Mouse (Mus musculus) forebrain, embryonic 11.5 days (tissue): Measurements from ENCODE around the gene Fnbp1l. TPM values are rescaled to one million over a fixed set of nuclear protein-coding genes. Genes with fewer than 3 reads are reported as not detected.

Source experiments
- ATAC-seq: fragments of 200-750 bp; cut with Nextera tagmentation; replicated peaks from 2 replicates; pipeline ENCODE4 v1.8.0; 2017; ENCODE audit warnings: moderate TSS enrichment; ENCODE audit not compliant: low FRiP score
- DNase-seq: peaks from one replicate; pipeline ENCODE4 v3.0.0-alpha.2; 2017; ENCODE audit warnings: low spot score
- H3K27ac ChIP-seq: fragments of 300-500 bp; sonication (generic); 2 replicates; pipeline ENCODE4 v1.5.1; 2014; ENCODE audit warnings: low read depth, low read length
- H3K27me3 ChIP-seq: fragments of 300-500 bp; sonication (generic); 2 replicates; pipeline ENCODE4 v1.6.1; 2014; ENCODE audit warnings: mild to moderate bottlenecking, low read length, mixed read lengths; ENCODE audit not compliant: control insufficient read depth, insufficient read depth
- H3K36me3 ChIP-seq: fragments of 300-500 bp; sonication (generic); 2 replicates; pipeline ENCODE4 v1.6.1; 2014; ENCODE audit warnings: mild to moderate bottlenecking, low read length, moderate library complexity, mixed read lengths; ENCODE audit not compliant: control insufficient read depth, insufficient read depth
- H3K4me1 ChIP-seq: fragments of 300-500 bp; sonication (generic); replicated peaks from 2 replicates; pipeline ENCODE4 v1.6.1; 2014; ENCODE audit warnings: low read length, mixed read lengths; ENCODE audit not compliant: control insufficient read depth, insufficient read depth
- H3K4me2 ChIP-seq: fragments of 300-500 bp; sonication (generic); 2 replicates; pipeline ENCODE4 v1.6.1; 2014; ENCODE audit warnings: low read depth, mild to moderate bottlenecking, low read length, moderate library complexity, mixed read lengths; ENCODE audit not compliant: severe bottlenecking
- H3K4me3 ChIP-seq: fragments of 300-500 bp; sonication (generic); 2 replicates; pipeline ENCODE4 v1.5.1; 2014; ENCODE audit warnings: low read depth, low read length
- H3K9ac ChIP-seq: fragments of 300-500 bp; sonication (generic); 2 replicates; pipeline ENCODE4 v1.6.1; 2014; ENCODE audit warnings: low read length
- H3K9me3 ChIP-seq: fragments of 300-500 bp; sonication (generic); 2 replicates; pipeline ENCODE4 v1.6.1; 2016; ENCODE audit warnings: low read length, mixed read lengths; ENCODE audit not compliant: control insufficient read depth
- WGBS: fragments of 180-500 bp; shearing (Covaris S2); extraction: QIAGEN DNeasy Blood & Tissue Kit; methylation state at CpG from one replicate; pipeline ENCODE4 v1.1.7; 2014; 5-methylcytosine and 5-hydroxymethylcytosine counted together
- polyA plus RNA-seq: library from polyadenylated mRNA; unstranded; fragments of >200 nt; fragmentation: Nextera tagmentation; extraction: Ambion mirVana; gene quantifications from 2 replicates; pipeline ENCODE4 v1.2.1, GENCODE M21; 2014

Fnbp1l gene
- 79.5 and 88.2 TPM in 2 replicates for polyA plus RNA-seq

GRCm38 (mm10) chr3:122618991-122619930, at the start of gene Fnbp1l:
Gene Fnbp1l (minus strand): TSS chr3:122619715.
- DNase-seq (peak; percentile 96), ATAC-seq (peak; percentile 88)
- Histone ChIP-seq H3K36me3 (no peaks in the 10 kb centered on the region), H3K27ac (peak within 1 kb of the TSS; percentile 96), H3K4me1 (peaks cover 7% of the 10 kb centered on the region; the same call in 1 of the 2 replicates), H3K4me3 (peak within 1 kb of the TSS; percentile 97), H3K4me2 (peak within 1 kb of the TSS; percentile 82), H3K9me3 (no peaks in the 10 kb centered on the region), H3K9ac (peak within 1 kb of the TSS; percentile 99), H3K27me3 (no peaks in the 10 kb centered on the region)
- under 1% methylated on average over 69 of the region's 118 CpGs for WGBS

GRCm38 (mm10) chr3:122660795-122661194, 41.3 kb upstream of the Fnbp1l start:
- no peak for DNase-seq
- ATAC-seq: no peak
- no peak overlapping the region for H3K9ac ChIP-seq
- no peaks in the 10 kb centered on the region for H3K27me3 ChIP-seq
- H3K4me3 ChIP-seq: no peak overlapping the region
- 92% methylated on average over 2 of the region's 2 CpGs for WGBS
- H3K27ac ChIP-seq: no peak overlapping the region
- no peaks in the 10 kb centered on the region for H3K36me3 ChIP-seq
- H3K9me3 ChIP-seq: no peaks in the 10 kb centered on the region
- no peaks in the 10 kb centered on the region for H3K4me1 ChIP-seq
- H3K4me2 ChIP-seq: no peak overlapping the region

- Histone ChIP-seq H3K9ac (no peak overlapping the region), H3K4me3 (no peak overlapping the region), H3K9me3 (no peaks in the 10 kb centered on the region), H3K4me1 (no peaks in the 10 kb centered on the region), H3K27me3 (no peaks in the 10 kb centered on the region), H3K27ac (no peak overlapping the region), H3K36me3 (no peaks in the 10 kb centered on the region), H3K4me2 (no peak overlapping the region)
- ATAC-seq: no peak
- no peak for DNase-seq
- 90% methylated on average over 5 of the region's 5 CpGs for WGBS
Measured at GRCm38 (mm10) chr3:122659261-122659917, 39.9 kb upstream of the Fnbp1l start.

DNA sequence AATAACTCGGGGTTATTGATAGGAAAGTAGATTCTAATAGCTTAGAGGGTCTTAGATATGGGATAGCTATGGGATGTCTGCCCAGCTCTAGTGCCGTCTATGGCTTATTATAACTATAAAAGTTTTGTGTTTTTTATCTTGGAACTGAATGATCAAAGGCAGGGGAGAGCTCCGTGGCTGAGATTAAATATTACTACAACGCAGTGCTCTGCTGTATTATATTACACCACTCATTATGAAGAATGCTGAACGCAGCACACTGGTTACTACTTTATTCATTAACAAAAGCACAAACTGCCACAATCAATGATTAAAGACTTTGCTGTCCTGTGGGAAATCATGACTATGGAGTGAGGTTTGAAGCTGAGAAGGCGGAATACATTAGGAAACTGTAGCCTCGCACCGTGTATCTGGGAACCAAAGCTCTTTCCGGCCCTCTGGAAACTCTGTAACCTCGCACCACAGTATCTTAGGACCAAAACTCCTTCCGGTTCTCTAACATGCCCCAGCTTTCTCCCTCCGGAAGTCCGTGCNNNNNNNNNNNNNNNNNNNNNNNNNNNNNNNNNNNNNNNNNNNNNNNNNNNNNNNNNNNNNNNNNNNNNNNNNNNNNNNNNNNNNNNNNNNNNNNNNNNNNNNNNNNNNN, 27.8 kb upstream of the Fnbp1l start:
- H3K4me3 ChIP-seq: no peak overlapping the region
- ATAC-seq: no peak
- no peaks in the 10 kb centered on the region for H3K9me3 ChIP-seq
- DNase-seq: no peak
- no peaks in the 10 kb centered on the region for H3K36me3 ChIP-seq
- H3K4me1 ChIP-seq: no peaks in the 10 kb centered on the region
- no peaks in the 10 kb centered on the region for H3K27me3 ChIP-seq
- H3K27ac ChIP-seq: no peak overlapping the region
- H3K4me2 ChIP-seq: no peak overlapping the region
- WGBS: 66% methylated on average over 13 of the region's 13 CpGs
- no peak overlapping the region for H3K9ac ChIP-seq

DNA sequence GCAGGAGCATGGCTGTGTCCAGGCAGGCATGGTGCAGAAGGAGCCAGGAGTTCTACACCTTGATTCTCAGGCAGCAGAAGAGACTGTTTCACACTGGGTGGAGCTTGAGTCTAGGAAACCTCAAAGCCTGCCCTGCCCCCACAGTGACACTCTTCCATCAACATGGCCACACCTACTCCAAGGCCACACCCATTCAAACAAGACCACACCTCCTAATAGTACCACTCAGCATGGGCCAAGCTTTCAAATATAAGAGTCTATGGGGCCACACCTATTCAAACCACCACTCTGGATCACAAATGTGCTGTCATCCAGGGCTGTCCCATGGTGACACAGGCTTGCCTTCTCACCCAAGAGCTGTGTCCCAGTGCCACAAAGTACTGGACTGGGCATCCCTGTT, 20.8 kb upstream of the Fnbp1l start:
- H3K4me3 ChIP-seq: no peak overlapping the region
- H3K4me2 ChIP-seq: no peak overlapping the region
- peaks cover 1% of the 10 kb centered on the region; the same call in 1 of the 2 replicates for H3K4me1 ChIP-seq
- no peaks in the 10 kb centered on the region for H3K36me3 ChIP-seq
- no peak overlapping the region for H3K9ac ChIP-seq
- H3K27ac ChIP-seq: no peak overlapping the region
- ATAC-seq: no peak
- DNase-seq: no peak
- H3K27me3 ChIP-seq: no peaks in the 10 kb centered on the region
- no peaks in the 10 kb centered on the region for H3K9me3 ChIP-seq

DNA sequence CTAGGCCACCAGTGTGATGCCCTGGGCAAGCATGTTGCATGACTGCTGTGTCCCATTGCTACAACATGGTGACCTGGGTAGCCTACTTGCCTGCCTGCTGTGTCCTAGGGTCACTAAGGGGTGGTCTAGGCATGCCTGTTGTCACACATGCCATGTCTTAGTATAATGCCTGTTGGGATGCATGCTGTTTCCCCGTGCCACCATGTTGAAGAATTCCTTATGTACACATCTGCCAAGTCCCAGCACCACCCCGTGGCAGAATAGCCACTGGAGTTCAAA, 19.6 kb upstream of the Fnbp1l start:
- no peaks in the 10 kb centered on the region for H3K36me3 ChIP-seq
- ATAC-seq: no peak; the same call in 1 of the 2 replicates
- peaks cover 5% of the 10 kb centered on the region; the same call in 1 of the 2 replicates for H3K4me1 ChIP-seq
- H3K9ac ChIP-seq: no peak overlapping the region
- DNase-seq: no peak
- WGBS: 91% methylated on average over 2 of the region's 2 CpGs
- no peaks in the 10 kb centered on the region for H3K27me3 ChIP-seq
- H3K4me3 ChIP-seq: no peak overlapping the region
- H3K27ac ChIP-seq: no peak overlapping the region
- H3K4me2 ChIP-seq: no peak overlapping the region
- no peaks in the 10 kb centered on the region for H3K9me3 ChIP-seq

DNA sequence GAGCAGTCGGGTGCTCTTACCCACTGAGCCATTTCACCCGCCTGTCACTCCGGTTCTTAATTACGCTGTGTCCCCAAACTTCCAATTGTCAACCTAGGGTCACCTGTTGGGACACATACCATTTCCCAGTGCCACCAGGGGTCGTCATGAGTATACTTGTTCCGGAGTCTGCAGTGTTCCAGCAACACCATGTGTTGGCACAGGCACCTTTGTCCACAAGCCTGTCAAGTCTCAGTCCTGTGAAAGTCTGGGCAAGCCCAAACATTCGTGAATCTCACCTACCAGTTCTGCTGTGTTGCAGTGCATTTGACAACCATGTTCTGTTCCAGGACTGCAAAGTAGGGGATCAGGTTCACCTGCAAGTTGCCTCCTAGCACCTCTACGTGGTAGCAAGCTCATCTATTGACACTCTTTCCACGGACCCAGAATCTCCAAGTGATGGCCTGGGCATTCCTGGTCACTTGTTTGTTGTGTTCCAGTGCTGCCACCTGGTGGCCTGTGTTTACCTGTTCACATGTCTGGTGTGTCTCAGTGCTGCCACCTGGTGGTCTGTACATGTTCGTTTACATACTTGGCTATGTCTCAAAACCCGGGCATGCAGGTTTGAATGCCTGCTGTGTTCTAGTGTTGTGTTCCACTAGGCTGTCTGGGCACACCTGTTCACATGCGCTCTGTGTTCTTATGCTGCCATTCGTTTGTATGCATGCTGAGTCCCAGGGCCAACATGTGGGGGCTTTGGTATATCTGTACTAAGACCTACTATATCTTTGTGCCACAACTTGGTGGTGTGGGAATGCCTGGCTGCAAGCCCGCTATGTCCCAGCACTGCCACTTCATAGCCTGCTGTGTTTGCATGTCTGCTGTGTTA, 19.0 kb upstream of the Fnbp1l start:
- H3K4me1 ChIP-seq: peaks cover 5% of the 10 kb centered on the region; the same call in 1 of the 2 replicates
- H3K27ac ChIP-seq: no peak overlapping the region
- 37% methylated on average over 14 of the region's 14 CpGs for WGBS
- H3K9me3 ChIP-seq: no peaks in the 10 kb centered on the region
- DNase-seq: peak; percentile 99
- peak; percentile 68 for ATAC-seq
- no peak overlapping the region for H3K9ac ChIP-seq
- H3K27me3 ChIP-seq: no peaks in the 10 kb centered on the region
- no peak overlapping the region for H3K4me3 ChIP-seq
- no peaks in the 10 kb centered on the region for H3K36me3 ChIP-seq
- 0 out of 2 replicates have a peak overlapping the region, but pooled peaks have one; percentile 24 for H3K4me2 ChIP-seq

DNA sequence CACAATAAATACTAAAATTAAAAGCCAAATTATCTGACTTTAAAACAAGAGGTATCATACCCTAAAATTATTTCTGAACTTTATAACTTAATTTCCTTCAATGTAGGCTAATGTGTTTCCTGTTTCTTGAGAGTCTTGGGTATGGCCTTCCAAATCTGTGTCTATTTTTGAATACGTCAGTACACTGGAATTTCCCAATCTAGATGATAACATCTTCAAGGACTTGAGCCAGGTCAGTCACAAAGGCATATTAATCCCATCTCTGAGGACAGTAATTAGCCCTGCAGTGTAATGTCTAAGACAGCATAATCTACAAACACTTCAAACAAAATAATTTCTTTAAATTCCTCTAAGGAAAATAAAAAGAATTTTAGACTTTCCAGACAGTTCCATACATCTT, 17.8 kb upstream of the Fnbp1l start:
- no peak overlapping the region for H3K27ac ChIP-seq
- H3K27me3 ChIP-seq: no peaks in the 10 kb centered on the region
- ATAC-seq (no peak), DNase-seq (no peak)
- 93% methylated on average over 1 of the region's 1 CpGs for WGBS
- no peak overlapping the region for H3K9ac ChIP-seq
- H3K4me1 ChIP-seq: peaks cover 5% of the 10 kb centered on the region; the same call in 1 of the 2 replicates
- H3K4me2 ChIP-seq: no peak overlapping the region
- H3K9me3 ChIP-seq: no peaks in the 10 kb centered on the region
- no peaks in the 10 kb centered on the region for H3K36me3 ChIP-seq
- H3K4me3 ChIP-seq: no peak overlapping the region
